Mouse (Mus musculus) hindbrain, embryonic 11.5 days (tissue): ENCODE data around the gene Trim28. TPM values are rescaled to one million over a fixed set of nuclear protein-coding genes. Genes with fewer than 3 reads are reported as not detected.

Source experiments
- ATAC-seq: fragments of 200-750 bp; cut with Nextera tagmentation; 2 replicates; pipeline ENCODE4 v1.8.0; 2017; ENCODE audit warnings: mild to moderate bottlenecking, moderate TSS enrichment, moderate library complexity; ENCODE audit not compliant: low FRiP score
- DNase-seq: peaks from one replicate; pipeline ENCODE4 v3.0.0-alpha.2; 2015; ENCODE audit warnings: low spot score
- H3K27ac ChIP-seq: fragments of 300-500 bp; sonication (generic); 2 replicates; pipeline ENCODE4 v1.5.1; 2014; ENCODE audit warnings: mild to moderate bottlenecking, low read depth, low read length
- H3K27me3 ChIP-seq: fragments of 300-500 bp; sonication (generic); 2 replicates; pipeline ENCODE4 v1.6.1; 2014; ENCODE audit warnings: mild to moderate bottlenecking, low read length, moderate library complexity, mixed read lengths; ENCODE audit not compliant: control insufficient read depth, insufficient read depth
- H3K36me3 ChIP-seq: fragments of 300-500 bp; sonication (generic); 2 replicates; pipeline ENCODE4 v1.6.1; 2014; ENCODE audit warnings: mild to moderate bottlenecking, low read length, moderate library complexity, mixed read lengths; ENCODE audit not compliant: control insufficient read depth, insufficient read depth
- H3K4me1 ChIP-seq: fragments of 300-500 bp; sonication (generic); replicated peaks from 2 replicates; pipeline ENCODE4 v1.6.1; 2014; ENCODE audit warnings: low read length, mixed read lengths; ENCODE audit not compliant: control insufficient read depth, insufficient read depth
- H3K4me2 ChIP-seq: fragments of 300-500 bp; sonication (generic); replicated peaks from 2 replicates; pipeline ENCODE4 v1.6.1; 2014; ENCODE audit warnings: mild to moderate bottlenecking, low read depth, low read length
- H3K4me3 ChIP-seq: fragments of 300-500 bp; sonication (generic); 2 replicates; pipeline ENCODE4 v1.5.1; 2014; ENCODE audit warnings: low read depth, low read length
- H3K9ac ChIP-seq: fragments of 300-500 bp; sonication (generic); 2 replicates; pipeline ENCODE4 v1.6.1; 2014; ENCODE audit warnings: low read depth, low read length
- H3K9me3 ChIP-seq: fragments of 300-500 bp; sonication (generic); 2 replicates; pipeline ENCODE4 v1.6.1; 2016; ENCODE audit warnings: low read length; ENCODE audit not compliant: control insufficient read depth
- WGBS: fragments of 180-500 bp; shearing (Covaris S2); extraction: QIAGEN DNeasy Blood & Tissue Kit; methylation state at CpG from one replicate; pipeline ENCODE4 v1.1.7; 2014; 5-methylcytosine and 5-hydroxymethylcytosine counted together
- polyA plus RNA-seq: library from polyadenylated mRNA; unstranded; fragments of >200 nt; fragmentation: Nextera tagmentation; extraction: Ambion mirVana; gene quantifications from 2 replicates; pipeline ENCODE4 v1.2.1, GENCODE M21; 2014

Trim28 gene
- polyA plus RNA-seq, 1 experiment from 2014 or later = 438 TPM

GRCm38 (mm10) chr7:13022773-13023535 lies 24.0 kb downstream of the Trim28 start:
- DNase-seq = peak; percentile 91
- peak overlapping the region; percentile 68 for H3K9ac ChIP-seq
- 4% methylated on average over 31 of the region's 31 CpGs for WGBS

DNA sequence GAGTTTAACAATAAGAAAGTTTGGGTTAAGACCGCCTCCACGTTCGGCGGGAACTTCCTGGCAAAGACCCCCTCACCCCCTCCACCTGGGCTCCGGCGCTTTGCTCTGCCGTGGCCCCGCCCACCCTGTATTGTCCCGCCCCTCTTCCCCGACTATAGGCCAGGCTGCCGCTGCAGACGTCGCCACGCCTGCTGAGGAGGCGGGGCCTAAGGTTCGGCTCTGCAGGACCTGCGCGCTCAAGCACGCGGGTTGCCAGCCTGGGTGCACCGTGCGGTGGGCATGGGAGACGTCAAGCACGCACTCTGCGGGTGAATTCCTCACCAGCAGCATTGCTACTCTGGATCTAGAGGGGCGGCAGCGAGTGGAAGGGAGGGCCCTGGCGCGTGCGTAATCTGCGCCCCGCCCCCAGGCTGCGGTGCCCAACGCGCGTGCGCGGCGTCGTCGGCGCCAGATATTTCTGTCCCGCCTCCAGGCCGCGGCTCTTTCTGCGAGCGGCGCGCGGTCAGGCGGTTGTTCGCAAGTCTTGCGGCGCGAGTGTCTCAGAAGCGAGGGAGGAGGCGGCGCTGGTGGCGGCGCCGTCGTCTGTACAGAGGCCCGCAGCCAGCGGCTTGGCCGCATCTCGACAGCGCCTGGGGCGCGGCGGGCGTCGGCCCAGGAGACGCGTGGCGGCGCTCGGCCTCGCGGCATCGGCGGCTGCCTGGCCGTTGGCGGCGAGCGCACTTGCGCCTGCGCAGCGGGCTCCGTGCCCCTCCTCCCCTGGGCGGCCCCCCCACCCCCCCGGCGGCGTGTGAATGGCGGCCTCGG lies 25.2 kb downstream of the Trim28 start:
- peak overlapping the region; percentile 97 for H3K9ac ChIP-seq
- peak overlapping the region; percentile 94 for H3K4me3 ChIP-seq
- no peaks in the 10 kb centered on the region for H3K9me3 ChIP-seq
- peak overlapping the region; percentile 100 for H3K27ac ChIP-seq
- WGBS = under 1% methylated on average over 57 of the region's 95 CpGs
- H3K4me1 ChIP-seq = peaks cover 8% of the 10 kb centered on the region; the same call in 1 of the 2 replicates
- H3K27me3 ChIP-seq = no peaks in the 10 kb centered on the region
- H3K36me3 ChIP-seq = peaks cover 24% of the 10 kb centered on the region
- peak; percentile 83 for ATAC-seq
- H3K4me2 ChIP-seq = peak overlapping the region; percentile 99
- DNase-seq = peak; percentile 96

More at GRCm38 (mm10) chr7:13022773-13023535, 24.0 kb downstream of the Trim28 start:
- peak overlapping the region; percentile 99 for H3K4me2 ChIP-seq
- peak; percentile 73 for ATAC-seq
- peaks cover 8% of the 10 kb centered on the region; the same call in 1 of the 2 replicates for H3K4me1 ChIP-seq
- H3K36me3 ChIP-seq = peaks cover 12% of the 10 kb centered on the region
- H3K27me3 ChIP-seq = no peaks in the 10 kb centered on the region
- peak overlapping the region; percentile 100 for H3K27ac ChIP-seq
- peak overlapping the region; percentile 94 for H3K4me3 ChIP-seq
- H3K9me3 ChIP-seq = no peaks in the 10 kb centered on the region

GRCm38 (mm10) chr7:13024805-13025204 lies 25.9 kb downstream of the Trim28 start:
- H3K27ac ChIP-seq = peak overlapping the region; percentile 100
- peak overlapping the region; percentile 94 for H3K4me3 ChIP-seq
- H3K9me3 ChIP-seq = no peaks in the 10 kb centered on the region
- peaks cover 30% of the 10 kb centered on the region for H3K36me3 ChIP-seq
- WGBS = 0% methylated on average over 34 of the region's 44 CpGs
- DNase-seq = peak; percentile 81
- H3K4me1 ChIP-seq = peaks cover 8% of the 10 kb centered on the region; the same call in 1 of the 2 replicates
- H3K9ac ChIP-seq = peak overlapping the region; percentile 97
- peak overlapping the region; percentile 99 for H3K4me2 ChIP-seq
- H3K27me3 ChIP-seq = no peaks in the 10 kb centered on the region
- peak; percentile 69 for ATAC-seq

- peak overlapping the region; percentile 97 for H3K9ac ChIP-seq
- H3K36me3 ChIP-seq = peaks cover 31% of the 10 kb centered on the region
- ATAC-seq = no peak
Measured at GRCm38 (mm10) chr7:13025511-13026112, 26.7 kb downstream of the Trim28 start.

DNA sequence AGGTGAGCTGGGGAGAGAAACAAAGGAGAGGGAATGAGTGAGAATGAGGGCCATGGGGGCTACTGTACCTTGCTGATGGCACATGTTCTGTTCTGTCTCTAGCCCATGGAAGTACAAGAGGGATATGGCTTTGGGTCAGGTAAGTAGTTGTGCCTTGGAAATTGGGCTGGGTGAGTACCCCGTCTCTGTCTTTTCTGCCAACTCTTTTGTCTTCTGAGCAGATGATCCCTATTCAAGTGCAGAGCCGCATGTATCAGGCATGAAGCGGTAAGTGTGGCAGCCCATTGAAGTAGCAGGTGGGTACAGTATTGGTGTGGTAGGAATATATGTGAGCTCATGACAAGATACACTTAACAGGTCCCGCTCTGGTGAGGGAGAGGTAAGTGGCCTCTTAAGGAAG lies 30.1 kb downstream of the Trim28 start:
- DNase-seq = no peak
- ATAC-seq = no peak
- Histone ChIP-seq H3K36me3 (peaks cover 37% of the 10 kb centered on the region), H3K4me1 (peaks cover 16% of the 10 kb centered on the region; the same call in 1 of the 2 replicates), H3K27me3 (no peaks in the 10 kb centered on the region), H3K4me3 (no peak overlapping the region), H3K27ac (no peak overlapping the region), H3K9ac (no peak overlapping the region), H3K4me2 (no peak overlapping the region), H3K9me3 (no peaks in the 10 kb centered on the region)
- 94% methylated on average over 4 of the region's 4 CpGs for WGBS

More at GRCm38 (mm10) chr7:13025511-13026112, 26.7 kb downstream of the Trim28 start:
- 33% methylated on average over 4 of the region's 4 CpGs for WGBS
- Histone ChIP-seq H3K4me1 (peaks cover 8% of the 10 kb centered on the region; the same call in 1 of the 2 replicates), H3K27me3 (no peaks in the 10 kb centered on the region), H3K4me3 (peak overlapping the region; percentile 94), H3K9me3 (no peaks in the 10 kb centered on the region), H3K4me2 (peak overlapping the region; percentile 99), H3K27ac (peak overlapping the region; percentile 100; the same call in 1 of the 2 replicates)
- no peak for DNase-seq

DNA sequence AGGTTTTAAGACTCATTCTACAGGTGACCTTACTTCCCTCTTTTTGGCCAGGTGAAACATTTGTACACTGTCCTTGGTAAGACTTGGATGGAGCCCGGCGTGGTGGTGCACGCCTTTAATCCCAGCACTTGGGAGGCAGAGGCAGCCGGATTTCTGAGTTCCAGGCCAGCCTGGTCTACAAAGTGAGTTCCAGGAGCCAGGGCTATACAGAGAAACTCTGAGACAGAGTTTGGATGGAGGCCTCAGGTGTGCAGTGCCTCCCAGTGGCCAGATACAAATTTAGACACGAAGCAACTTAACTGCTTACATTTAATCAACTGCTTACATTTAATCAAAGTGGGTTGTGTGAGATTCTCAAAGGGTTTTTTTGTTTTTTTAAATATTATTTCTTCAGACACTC lies 32.2 kb downstream of the Trim28 start:
- ATAC-seq (no peak), DNase-seq (no peak)
- Histone ChIP-seq H3K9ac (no peak overlapping the region), H3K27ac (no peak overlapping the region), H3K36me3 (peaks cover 38% of the 10 kb centered on the region), H3K4me3 (no peak overlapping the region), H3K4me1 (peaks cover 13% of the 10 kb centered on the region; the same call in 1 of the 2 replicates), H3K27me3 (no peaks in the 10 kb centered on the region), H3K4me2 (no peak overlapping the region), H3K9me3 (no peaks in the 10 kb centered on the region)
- WGBS = 75% methylated on average over 5 of the region's 5 CpGs

DNA sequence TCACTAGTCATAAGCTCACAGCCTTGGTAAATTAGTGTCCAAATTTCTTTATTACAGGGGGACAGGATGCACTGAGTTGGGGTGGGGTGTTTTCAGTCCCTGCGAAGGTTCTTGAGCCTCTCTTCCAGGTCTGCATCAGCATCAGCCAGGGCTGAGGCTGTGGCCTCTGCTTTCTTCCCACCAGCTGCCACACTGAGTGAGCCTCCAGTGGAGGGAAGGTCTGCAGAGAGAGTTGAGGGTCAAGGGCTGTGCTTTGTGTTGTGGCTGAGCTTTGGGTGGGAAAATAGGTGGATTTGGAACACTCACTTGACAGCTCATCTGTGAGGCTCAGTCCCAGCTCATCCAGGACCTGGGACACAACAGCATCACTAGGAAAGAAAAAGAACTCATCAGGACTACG lies 33.1 kb downstream of the Trim28 start:
- no peak overlapping the region for H3K9ac ChIP-seq
- ATAC-seq (no peak), DNase-seq (no peak)
- H3K27ac ChIP-seq = no peak overlapping the region
- no peaks in the 10 kb centered on the region for H3K27me3 ChIP-seq
- H3K36me3 ChIP-seq = peaks cover 32% of the 10 kb centered on the region
- WGBS = 92% methylated on average over 2 of the region's 2 CpGs
- H3K4me3 ChIP-seq = no peak overlapping the region
- H3K4me2 ChIP-seq = no peak overlapping the region
- H3K9me3 ChIP-seq = no peaks in the 10 kb centered on the region
- H3K4me1 ChIP-seq = peaks cover 11% of the 10 kb centered on the region; the same call in 1 of the 2 replicates

DNA sequence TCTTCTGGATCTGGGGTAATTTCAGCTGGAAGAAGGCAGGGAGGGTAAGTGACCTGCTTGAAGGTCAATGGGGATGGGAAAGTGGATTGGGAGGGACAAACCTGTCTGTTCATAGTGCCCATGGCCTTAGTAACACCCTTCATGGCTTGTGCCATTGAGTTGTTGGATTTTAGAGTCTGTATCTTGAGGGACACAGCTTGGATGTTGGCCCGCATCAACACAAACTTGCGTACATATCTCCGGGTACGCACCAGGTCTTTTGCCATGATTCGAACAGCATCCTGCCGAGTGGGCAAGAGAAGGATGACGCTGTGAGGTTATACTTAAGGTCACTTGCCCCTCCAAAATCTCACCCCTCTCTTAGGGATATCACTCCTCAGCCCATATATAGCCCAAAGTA lies 33.6 kb downstream of the Trim28 start:
- no peak overlapping the region for H3K27ac ChIP-seq
- H3K27me3 ChIP-seq = no peaks in the 10 kb centered on the region
- no peaks in the 10 kb centered on the region for H3K9me3 ChIP-seq
- no peak overlapping the region for H3K4me3 ChIP-seq
- peaks cover 31% of the 10 kb centered on the region for H3K36me3 ChIP-seq
- no peak overlapping the region for H3K4me2 ChIP-seq
- H3K4me1 ChIP-seq = peaks cover 11% of the 10 kb centered on the region; the same call in 1 of the 2 replicates
- no peak overlapping the region for H3K9ac ChIP-seq
- WGBS = 92% methylated on average over 7 of the region's 7 CpGs
- no peak for DNase-seq
- no peak for ATAC-seq
